Mouse (Mus musculus) Muller cell, postnatal 12 days (primary cell): ENCODE measurements around the gene Tpst1.

Experiments
- DNase-seq: peaks from one replicate; pipeline ENCODE4 v3.0.0-alpha.2; 2015; ENCODE audit errors: inconsistent ontology term

The Tpst1 gene

GRCm38 (mm10) chr5:130089626-130090393 lies 16.7 kb downstream of the Tpst1 start:
- DNase-seq: peak; percentile 77

GRCm38 (mm10) chr5:130096754-130097153 lies 23.6 kb downstream of the Tpst1 start:
- peak; percentile 67 for DNase-seq

GRCm38 (mm10) chr5:130097837-130098236 lies 24.7 kb downstream of the Tpst1 start:
- DNase-seq: no peak

- no peak for DNase-seq
Measured at GRCm38 (mm10) chr5:130101724-130102123, 28.6 kb downstream of the Tpst1 start.

GRCm38 (mm10) chr5:130109348-130109747 lies 36.2 kb downstream of the Tpst1 start:
- DNase-seq: no peak

GRCm38 (mm10) chr5:130110632-130111464 lies 37.7 kb downstream of the Tpst1 start:
- DNase-seq: no peak

GRCm38 (mm10) chr5:130112653-130113052 lies 39.5 kb downstream of the Tpst1 start:
- DNase-seq: no peak

GRCm38 (mm10) chr5:130116116-130116515 lies 43.0 kb downstream of the Tpst1 start:
- no peak for DNase-seq

GRCm38 (mm10) chr5:130116857-130117256 lies 43.7 kb downstream of the Tpst1 start:
- DNase-seq: no peak

GRCm38 (mm10) chr5:130117932-130118331 lies 44.8 kb downstream of the Tpst1 start:
- no peak for DNase-seq

- DNase-seq: no peak
Measured at GRCm38 (mm10) chr5:130119236-130119635, 46.1 kb downstream of the Tpst1 start.

- DNase-seq: no peak
Measured at GRCm38 (mm10) chr5:130120070-130120736, 47.1 kb downstream of the Tpst1 start.

- DNase-seq: no peak
Measured at GRCm38 (mm10) chr5:130120904-130121303, 47.8 kb downstream of the Tpst1 start.

- no peak for DNase-seq
Measured at GRCm38 (mm10) chr5:130122355-130122754, 49.2 kb downstream of the Tpst1 start.

- no peak for DNase-seq
Measured at GRCm38 (mm10) chr5:130124271-130124670, 51.1 kb downstream of the Tpst1 start.

GRCm38 (mm10) chr5:130128686-130129523 lies 55.8 kb downstream of the Tpst1 start:
- no peak for DNase-seq

- no peak for DNase-seq
Measured at GRCm38 (mm10) chr5:130129524-130129793, 56.3 kb downstream of the Tpst1 start.

GRCm38 (mm10) chr5:130136597-130136996 lies 63.5 kb downstream of the Tpst1 start:
- no peak for DNase-seq

GRCm38 (mm10) chr5:130139393-130139792 lies 66.3 kb downstream of the Tpst1 start:
- peak; percentile 73 for DNase-seq

GRCm38 (mm10) chr5:130141138-130141537 lies 68.0 kb downstream of the Tpst1 start:
- no peak for DNase-seq

GRCm38 (mm10) chr5:130142041-130142440 lies 68.9 kb downstream of the Tpst1 start:
- peak; percentile 58 for DNase-seq

- DNase-seq: no peak
Measured at GRCm38 (mm10) chr5:130143101-130143500, 70.0 kb downstream of the Tpst1 start.
